Mouse (Mus musculus) small intestine, adult 2 months (tissue): Measurements from ENCODE around the gene Eif3g.

Source experiments
- CTCF ChIP-seq: fragments of 200-500 bp; IDR thresholded peaks from 2 replicates; pipeline ENCODE4 v1.5.1; 2012; ENCODE audit warnings: low read depth, mild to moderate bottlenecking, control low read depth, inconsistent platforms, low read length, moderate library complexity, mixed read lengths; ENCODE audit not compliant: insufficient replicate concordance, insufficient read length; ENCODE audit errors: extremely low read depth
- POLR2A ChIP-seq: fragments of 200-500 bp; IDR thresholded peaks from 2 replicates; pipeline ENCODE4 v1.6.1; 2012; ENCODE audit warnings: low read depth, mild to moderate bottlenecking, control low read depth, inconsistent platforms, low read length, moderate library complexity

DNA sequence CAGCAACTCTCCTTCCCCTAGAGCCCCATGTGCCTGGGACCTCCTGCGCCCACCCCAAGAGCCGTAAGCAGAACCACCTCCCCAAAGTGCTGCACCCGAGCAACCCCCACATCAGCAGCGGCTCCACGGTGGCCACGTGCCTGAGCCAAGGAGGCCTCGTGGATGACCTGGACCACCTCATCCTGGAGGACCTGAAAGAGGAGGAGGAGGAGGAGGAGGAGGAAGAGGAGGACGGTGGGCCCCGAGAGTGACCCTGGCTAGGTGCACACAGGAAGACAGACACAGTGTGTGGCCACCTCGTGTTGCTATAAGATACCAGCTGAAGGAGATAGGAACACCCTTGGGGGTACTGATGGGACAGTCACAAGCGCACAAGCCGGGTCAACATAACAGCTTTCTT is 24.9 kb downstream of the Eif3g start:
- no peak for TF ChIP-seq CTCF
- TF ChIP-seq POLR2A: no peak
